Mouse (Mus musculus): ENCODE measurements around the gene Lce1i.
"Not testable (repeated sequence)": the region's sequence is repeated elsewhere in the genome, so short reads cannot be mapped to it uniquely, and the experiment has no call there.

Lce1i gene

DNA sequence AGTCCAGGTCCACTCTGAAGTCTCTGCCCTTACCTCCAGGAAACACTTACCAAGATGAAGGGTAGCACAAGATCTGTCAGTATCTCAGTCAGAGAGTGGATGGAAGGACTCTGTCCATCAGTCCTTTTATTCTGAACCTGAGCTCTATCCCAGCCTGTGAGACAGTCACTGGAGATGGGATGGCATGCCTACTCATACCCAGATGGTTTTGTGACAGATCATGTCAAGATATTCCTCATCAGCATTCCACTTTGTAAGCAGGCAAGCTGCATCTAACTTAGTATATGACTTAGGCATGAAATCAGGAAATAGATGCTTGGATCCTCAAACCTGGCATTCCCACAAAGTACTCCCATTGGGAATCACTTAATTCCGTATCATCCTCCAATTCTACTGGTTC lies at the start of gene Lce1i:
TSS of gene Lce1i (minus strand) at position 101 of the 400 bp plus-strand sequence.
- DNase-seq (ENCODE audit: low spot score) = no peak

DNA sequence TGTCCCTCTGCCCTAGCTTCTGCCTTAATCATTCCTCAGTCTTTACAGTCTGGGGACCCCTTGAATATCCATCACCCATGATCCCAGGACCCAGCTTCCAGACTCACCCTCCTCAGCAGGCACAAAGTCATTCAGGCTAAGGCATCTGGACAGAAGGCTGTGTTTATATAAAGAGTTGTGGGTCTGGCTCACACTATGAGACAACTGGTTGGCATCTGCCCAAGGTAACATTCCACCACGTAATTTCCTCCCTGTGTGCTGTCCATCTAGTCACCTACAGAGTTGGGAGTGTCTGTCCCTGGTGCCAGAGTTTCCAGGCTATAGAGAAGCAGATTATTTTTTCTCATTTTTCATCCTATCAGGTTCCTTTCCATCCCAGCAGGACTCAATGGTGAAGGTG lies 48.4 kb upstream of the Lce1i start, which contains the start of gene Kprp:
TSS of gene Kprp (minus strand) at position 140 of the 400 bp plus-strand sequence.
- DNase-seq (ENCODE audit: low spot score) = no peak

DNA sequence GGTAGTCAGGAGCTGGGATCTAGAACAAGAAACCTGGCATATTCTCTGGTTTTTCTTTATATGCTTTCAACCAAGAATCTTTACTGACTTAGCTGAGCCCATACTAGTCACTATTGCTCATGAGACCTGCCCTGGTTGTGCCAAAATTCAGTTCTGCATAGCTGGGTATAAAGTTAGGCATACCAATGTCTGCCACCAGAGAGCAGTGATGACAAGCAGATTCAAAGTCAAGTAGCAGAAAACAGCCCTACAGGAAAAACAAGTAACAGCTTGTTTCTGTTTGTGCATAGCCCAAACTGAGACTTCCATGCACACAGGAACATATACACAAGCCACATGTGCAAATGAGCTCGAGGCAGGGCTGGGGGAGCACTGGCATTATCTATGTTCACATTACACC lies 47.1 kb upstream of the Lce1i start:
- no peak for DNase-seq (ENCODE audit: low spot score)

DNA sequence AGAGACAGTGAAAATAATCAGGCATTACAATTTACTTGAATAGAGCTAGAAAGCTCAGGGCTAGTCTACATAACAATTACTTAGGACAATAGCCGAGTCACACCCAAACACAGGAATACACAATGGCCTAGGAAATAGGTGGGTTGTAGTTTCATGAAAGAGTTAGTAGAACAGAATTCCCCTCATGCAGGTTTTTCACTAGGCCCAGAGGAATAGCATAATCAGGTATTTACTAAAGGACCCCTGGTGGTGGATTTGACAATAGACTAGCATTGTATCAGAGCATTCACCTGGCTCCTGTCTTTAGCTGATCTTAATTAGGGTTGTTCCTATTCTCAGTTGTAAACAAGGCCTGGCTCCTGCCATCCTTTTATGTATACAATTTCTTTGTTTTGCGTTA lies 37.3 kb upstream of the Lce1i start:
- not testable (repeated sequence) for DNase-seq (ENCODE audit: low spot score)

DNA sequence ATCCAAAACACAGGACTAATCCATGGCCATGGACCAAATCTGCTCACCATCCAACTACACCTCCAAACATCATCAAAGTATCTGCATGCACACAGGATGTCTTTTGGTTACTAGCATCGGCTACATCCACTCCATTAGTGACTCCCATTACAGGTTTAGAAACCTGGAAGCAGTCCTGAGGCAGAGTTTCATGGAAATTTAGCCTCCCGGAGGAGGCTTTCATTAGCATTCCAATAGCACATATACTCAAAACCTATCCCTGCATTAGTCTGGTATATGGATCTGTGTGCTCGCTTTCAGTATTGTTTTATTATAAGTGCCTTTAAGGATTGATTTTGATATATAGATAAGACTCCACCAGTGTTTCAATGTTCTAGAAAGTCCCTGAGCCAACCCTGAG lies 36.9 kb upstream of the Lce1i start:
- no peak for DNase-seq (ENCODE audit: low spot score)

DNA sequence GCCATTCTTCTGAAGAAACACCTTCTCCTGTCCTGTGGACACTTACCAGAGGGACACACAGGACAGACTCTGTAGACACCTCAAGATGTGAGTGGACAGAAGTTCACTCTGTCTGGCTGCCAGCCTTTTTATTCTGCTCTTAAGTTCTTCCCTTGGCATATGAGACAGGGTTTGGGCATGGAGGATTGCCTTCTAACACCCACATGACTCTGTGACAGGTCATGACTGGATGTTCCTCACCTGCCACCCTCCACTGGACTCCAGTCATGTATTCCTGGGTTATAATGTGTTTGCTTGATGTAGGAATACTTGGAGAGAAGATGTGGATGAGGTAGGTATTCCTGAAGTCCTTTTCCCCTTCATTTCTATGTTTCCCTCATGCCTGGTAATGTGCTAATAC lies 29.1 kb upstream of the Lce1i start, which contains the start of gene Lce1k:
TSS of gene Lce1k (minus strand) at position 101 of the 400 bp plus-strand sequence.
- no peak for DNase-seq (ENCODE audit: low spot score)

DNA sequence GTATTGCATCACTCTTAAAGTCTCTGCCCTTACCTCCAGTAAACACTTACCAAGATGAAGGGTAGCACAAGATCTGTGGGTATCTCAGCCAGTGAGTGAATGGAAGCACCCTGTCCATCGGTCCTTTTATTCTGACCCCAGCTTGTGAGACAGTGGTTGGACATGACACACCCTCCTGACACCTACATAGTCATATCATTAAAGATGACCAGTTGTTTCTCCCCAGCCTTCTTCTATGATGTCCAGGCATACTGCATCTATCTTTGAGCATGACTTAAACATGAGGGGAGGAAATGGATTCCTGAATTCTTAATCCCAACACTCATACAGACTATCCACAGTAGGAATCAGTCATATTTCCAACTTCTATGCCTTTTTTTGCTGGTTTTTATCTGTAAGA lies 11.7 kb upstream of the Lce1i start, which contains the start of gene Lce1j:
TSS of gene Lce1j (minus strand) at position 101 of the 400 bp plus-strand sequence.
- no peak for DNase-seq (ENCODE audit: low spot score)

DNA sequence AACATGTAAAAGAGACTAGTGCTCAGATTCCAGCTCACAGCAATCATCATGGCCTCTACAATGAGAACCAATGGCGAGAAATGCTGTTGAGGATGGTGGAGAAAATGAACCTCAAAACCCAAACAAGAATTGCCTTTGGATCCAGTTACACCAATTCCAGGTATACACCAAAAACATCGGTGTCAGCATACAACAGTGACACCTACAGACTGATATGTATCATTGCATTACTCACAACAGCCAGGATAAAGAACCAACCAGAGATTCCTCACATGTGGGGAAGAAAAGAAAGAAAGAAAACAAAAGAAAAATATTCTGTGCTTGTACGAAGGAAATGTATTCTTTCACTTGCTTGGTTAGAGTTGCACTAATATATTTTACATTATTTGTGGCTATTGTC lies 7.1 kb downstream of the Lce1i start:
- no peak for DNase-seq (ENCODE audit: low spot score)

DNA sequence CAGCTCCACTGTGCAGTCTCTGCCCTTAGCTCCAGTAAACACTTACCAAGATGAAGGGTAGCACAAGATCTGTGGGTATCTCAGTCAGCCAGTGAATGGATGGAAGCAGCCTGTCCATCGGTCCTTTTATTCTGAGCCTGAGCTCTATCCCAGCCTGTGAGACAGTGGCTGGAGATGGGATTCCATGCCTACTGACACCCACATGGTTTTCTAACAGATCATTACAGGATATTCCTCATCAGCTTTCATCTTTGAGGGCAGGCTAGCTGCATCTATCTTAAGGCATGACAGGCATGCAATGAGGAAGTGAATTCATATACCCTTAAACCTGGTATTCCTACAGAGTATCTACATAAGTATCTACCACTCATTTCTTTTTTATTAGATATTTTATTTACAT lies 13.7 kb downstream of the Lce1i start, which contains the start of gene Lce1h:
TSS of gene Lce1h (minus strand) at position 101 of the 400 bp plus-strand sequence.
- DNase-seq (ENCODE audit: low spot score) = no peak

DNA sequence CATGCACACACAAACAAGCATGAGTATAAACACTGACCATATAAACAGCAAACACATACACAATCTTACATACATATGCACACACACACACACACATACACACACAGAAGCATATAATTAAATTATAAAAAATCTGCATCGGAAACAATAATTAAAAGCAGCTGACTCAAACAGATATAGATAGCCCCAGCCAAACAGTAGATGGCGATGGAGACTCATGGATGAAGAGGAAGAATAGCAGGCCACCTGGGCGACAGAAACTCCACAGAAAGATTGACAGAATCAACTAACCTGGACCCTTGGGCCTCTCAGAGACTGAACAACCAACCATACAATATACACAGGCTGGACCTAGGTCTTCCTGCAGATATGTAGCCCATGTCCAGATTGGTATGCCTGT lies 25.5 kb downstream of the Lce1i start:
- DNase-seq (ENCODE audit: low spot score) = no peak

DNA sequence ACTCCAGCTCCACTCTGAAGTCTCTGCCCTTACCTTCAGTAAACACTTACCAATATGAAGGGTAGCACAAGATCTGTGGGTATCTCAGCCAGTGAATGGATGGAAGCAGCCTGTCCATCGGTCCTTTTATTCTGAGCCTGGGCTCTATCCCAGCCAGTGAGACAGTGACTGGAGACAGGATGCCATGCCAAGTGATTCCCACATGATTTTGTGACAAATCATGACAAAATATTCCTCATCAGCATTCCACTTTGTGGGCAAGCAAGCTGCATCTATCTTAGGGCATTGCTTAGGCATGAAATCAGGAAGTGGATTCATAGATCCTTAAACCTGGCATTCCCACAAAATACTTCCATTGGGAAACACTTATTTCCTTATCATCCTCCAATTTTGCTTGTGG lies 26.5 kb downstream of the Lce1i start, which contains the start of gene Lce1g:
TSS of gene Lce1g (minus strand) at position 101 of the 400 bp plus-strand sequence.
- DNase-seq (ENCODE audit: low spot score) = no peak

DNA sequence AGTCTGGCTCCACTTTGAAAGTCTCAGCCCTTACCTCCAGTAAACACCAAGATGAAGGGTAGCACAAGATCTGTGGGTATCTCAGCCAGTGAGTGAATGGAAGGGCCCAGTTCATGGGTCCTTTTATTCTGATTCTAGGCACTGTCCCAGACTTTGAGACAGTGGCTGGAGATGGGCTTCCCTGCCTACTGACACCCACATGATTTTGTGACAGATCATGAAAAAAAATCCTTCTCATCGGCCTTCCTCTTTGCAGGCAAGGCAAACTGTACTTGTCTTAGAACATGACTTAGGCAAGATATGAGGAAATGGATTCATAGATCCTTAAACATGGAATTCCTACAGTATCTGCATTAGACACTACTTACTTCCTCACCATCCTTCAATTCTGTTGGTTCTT lies 39.7 kb downstream of the Lce1i start, which contains the start of gene Gm38119:
TSS of gene Gm38119 (minus strand) at position 101 of the 400 bp plus-strand sequence.
- no peak for DNase-seq (ENCODE audit: low spot score)
